Mouse (Mus musculus): ENCODE data around the gene Gapdhs.

DNA sequence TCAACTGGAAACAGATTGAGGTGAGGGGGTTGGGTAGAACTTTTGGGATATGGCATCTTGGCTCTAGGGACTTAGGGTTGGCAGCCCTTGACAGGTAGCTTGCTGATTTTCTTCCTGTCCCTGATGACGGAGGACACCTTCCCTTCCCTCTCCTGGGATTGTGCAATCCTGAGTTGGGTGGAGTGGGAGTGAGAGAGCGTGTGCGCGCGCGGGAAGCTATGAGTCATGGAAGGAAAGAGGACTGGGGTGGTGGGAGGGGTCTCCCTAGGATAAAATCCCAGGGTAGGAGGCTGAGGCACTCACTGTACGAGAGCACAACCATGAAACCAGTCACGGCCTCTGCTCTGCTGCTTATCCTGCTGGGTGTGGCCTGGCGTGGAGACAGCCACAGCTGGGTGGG, 32.6 kb upstream of the Gapdhs start:
- TF ChIP-seq ZNF384 (IDR thresholded peaks at IDR 0.05; ENCODE audit: low read depth, low read length) (no peak), CHD2 (IDR thresholded peaks at IDR 0.05; ENCODE audit: low read depth, low read length) (no peak), MAFK (IDR thresholded peaks at IDR 0.05; ENCODE audit: insufficient read depth, low read depth, low read length) (no peak), HCFC1 (IDR thresholded peaks at IDR 0.05; ENCODE audit: borderline replicate concordance, insufficient read depth, low read length) (no peak), ZC3H11A (IDR thresholded peaks at IDR 0.05; ENCODE audit: borderline replicate concordance, low read depth, low read length) (no peak)
